Mouse (Mus musculus): ENCODE data around the gene Gm17581.

GRCm38 (mm10) chr2:155756855-155757566 lies 21.3 kb upstream of the Gm17581 start:
- no peak for TF ChIP-seq CTCF (IDR thresholded peaks at IDR 0.05; ENCODE audit: extremely low read depth, insufficient read depth, low read length)
- no peak for TF ChIP-seq POLR2A (IDR thresholded peaks at IDR 0.05; ENCODE audit: extremely low read depth, insufficient read depth, low read length)

All from cortical plate, adult 2 months (tissue).